ENCODE assay signal across 8 mouse cellular contexts in genomic region chr3:146184992-146185657, GRCm38 (mm10). TPM values are rescaled to one million over a fixed set of nuclear protein-coding genes. Genes with fewer than 3 reads are reported as not detected.
DNase-seq lines count a peak whose midpoint lies in the region; ATAC-seq and TF ChIP-seq lines count a peak whose summit lies in the region.

No protein-coding gene starts in this region.

- DNase-seq in adrenal gland, postnatal 14 days: peak; percentile 81
- peak; percentile 87 for DNase-seq in embryonic facial prominence, embryonic 14.5 days (ENCODE audit: low spot score)
- peak; percentile 57 for DNase-seq in liver, adult 2 months (ENCODE audit: extremely low read depth, low read depth, low spot score)
- peak; percentile 71 for DNase-seq in neural tube, embryonic 10.5 days (ENCODE audit: extremely low spot score, low spot score)
- peak; percentile 65 for DNase-seq in stomach, postnatal 0 days (ENCODE audit: low spot score)

- no peak overlapping the region for H3K4me3 ChIP-seq in embryonic facial prominence, embryonic 14.5 days (ENCODE audit: low read depth, low read length)
- H3K4me3 ChIP-seq in heart, embryonic 14.5 days (ENCODE audit: control insufficient read depth in 1 of 2, insufficient read depth in 1 of 2, low read depth in 1 of 2, low read length in 2 of 2): no peak overlapping the region
- no peak overlapping the region for H3K4me3 ChIP-seq in kidney, embryonic 15.5 days (replicated peaks)
- no peak overlapping the region for H3K4me3 ChIP-seq in liver, adult 2 months (ENCODE audit: insufficient read depth, low read depth, low read length)
- no peak overlapping the region for H3K4me3 ChIP-seq in stomach, postnatal 0 days (ENCODE audit: low read depth, low read length)

- no peak overlapping the region for H3K9ac ChIP-seq in embryonic facial prominence, embryonic 14.5 days (ENCODE audit: low read depth, low read length)
- no peak overlapping the region for H3K9ac ChIP-seq in heart, embryonic 14.5 days (ENCODE audit: low read length)
- H3K9ac ChIP-seq in kidney, embryonic 15.5 days: no peak overlapping the region
- no peak overlapping the region for H3K9ac ChIP-seq in liver, adult 2 months (ENCODE audit: low read depth, low read length)
- no peak overlapping the region for H3K9ac ChIP-seq in stomach, postnatal 0 days (ENCODE audit: low read length)

- no peaks in the 10 kb centered on the region for H3K79me2 ChIP-seq in liver, adult 2 months (ENCODE audit: control insufficient read depth, insufficient read depth, low read length)

- no peaks in the 10 kb centered on the region for H3K27me3 ChIP-seq in embryonic facial prominence, embryonic 14.5 days (replicated peaks; ENCODE audit: control insufficient read depth, insufficient read depth, low read length)
- H3K27me3 ChIP-seq in heart, embryonic 14.5 days (ENCODE audit: control insufficient read depth, insufficient read depth, low read length): no peaks in the 10 kb centered on the region
- no peaks in the 10 kb centered on the region for H3K27me3 ChIP-seq in kidney, embryonic 15.5 days
- no peaks in the 10 kb centered on the region for H3K27me3 ChIP-seq in liver, adult 2 months (ENCODE audit: control insufficient read depth, insufficient read depth, low read length)
- H3K27me3 ChIP-seq in stomach, postnatal 0 days (ENCODE audit: control insufficient read depth, insufficient read depth, low read length): no peaks in the 10 kb centered on the region

- TF ChIP-seq EP300 in stomach, postnatal 0 days (optimal IDR thresholded peaks at IDR 0.05): no peak

- peak; percentile 62 for ATAC-seq in CD4-positive, CD25-positive, alpha-beta regulatory T cell, adult 4 months
- peak; percentile 64 for ATAC-seq in embryonic facial prominence, embryonic 14.5 days (ENCODE audit: low read depth)
- peak; percentile 55; the same call in 1 of the 2 replicates for ATAC-seq in heart, embryonic 14.5 days (ENCODE audit: insufficient number of reproducible peaks, insufficient read depth, low FRiP score, low read depth)
- 0 out of 2 replicates have a peak, but pooled peaks have one; percentile 40 for ATAC-seq in kidney, embryonic 15.5 days (replicated peaks; ENCODE audit: low FRiP score)
- peak; percentile 51 for ATAC-seq in stomach, postnatal 0 days (ENCODE audit: low FRiP score, low TSS enrichment)

- TF ChIP-seq POLR2A in liver, adult 2 months (IDR thresholded peaks at IDR 0.05; ENCODE audit: extremely low read depth, insufficient read depth, low read length): no peak

- no peak overlapping the region for H3K27ac ChIP-seq in embryonic facial prominence, embryonic 14.5 days (replicated peaks; ENCODE audit: low read depth, low read length)
- no peak overlapping the region for H3K27ac ChIP-seq in heart, embryonic 14.5 days (replicated peaks in 1 of 2; ENCODE audit: control insufficient read depth in 1 of 2, insufficient read depth in 1 of 2, low read depth in 2 of 2, low read length in 2 of 2)
- no peak overlapping the region for H3K27ac ChIP-seq in kidney, embryonic 15.5 days
- H3K27ac ChIP-seq in liver, adult 2 months (replicated peaks; ENCODE audit: insufficient read depth, low read depth, low read length): no peak overlapping the region
- no peak overlapping the region for H3K27ac ChIP-seq in stomach, postnatal 0 days (replicated peaks)

- no peaks in the 10 kb centered on the region for H3K36me3 ChIP-seq in embryonic facial prominence, embryonic 14.5 days (ENCODE audit: control insufficient read depth, insufficient read depth, low read length)
- no peaks in the 10 kb centered on the region for H3K36me3 ChIP-seq in heart, embryonic 14.5 days (ENCODE audit: control insufficient read depth, insufficient read depth, low read length)
- no peaks in the 10 kb centered on the region for H3K36me3 ChIP-seq in kidney, embryonic 15.5 days
- no peaks in the 10 kb centered on the region for H3K36me3 ChIP-seq in liver, adult 2 months (ENCODE audit: control insufficient read depth, insufficient read depth, low read length)
- H3K36me3 ChIP-seq in stomach, postnatal 0 days (ENCODE audit: control insufficient read depth, insufficient read depth, low read length): no peaks in the 10 kb centered on the region

- no peak overlapping the region for H3K4me2 ChIP-seq in embryonic facial prominence, embryonic 14.5 days (ENCODE audit: low read depth, low read length)
- no peak overlapping the region; the same call in 1 of the 2 replicates for H3K4me2 ChIP-seq in heart, embryonic 14.5 days (ENCODE audit: low read length)
- H3K4me2 ChIP-seq in kidney, embryonic 15.5 days: no peak overlapping the region
- no peak overlapping the region for H3K4me2 ChIP-seq in stomach, postnatal 0 days (replicated peaks; ENCODE audit: low read depth)

- peak; percentile 76 for TF ChIP-seq CTCF in liver, adult 2 months (IDR thresholded peaks at IDR 0.05; ENCODE audit: low read depth, low read length)
- peak; percentile 98 for TF ChIP-seq CTCF in stomach, postnatal 0 days (IDR thresholded peaks at IDR 0.05; ENCODE audit: low read depth)

- H3K9me3 ChIP-seq in embryonic facial prominence, embryonic 14.5 days (ENCODE audit: control insufficient read depth, low read length): no peaks in the 10 kb centered on the region; the same call in 1 of the 2 replicates
- peaks cover 9% of the 10 kb centered on the region; the same call in 1 of the 2 replicates for H3K9me3 ChIP-seq in heart, embryonic 14.5 days (ENCODE audit: control insufficient read depth, low read length)
- H3K9me3 ChIP-seq in kidney, embryonic 15.5 days (replicated peaks): no peaks in the 10 kb centered on the region
- no peaks in the 10 kb centered on the region for H3K9me3 ChIP-seq in stomach, postnatal 0 days (ENCODE audit: control insufficient read depth, low read length)

- 22% methylated on average over 13 of the region's 13 CpGs for WGBS in embryonic facial prominence, embryonic 14.5 days
- 19% methylated on average over 13 of the region's 13 CpGs for WGBS in heart, embryonic 14.5 days
- 27% methylated on average over 13 of the region's 13 CpGs for WGBS in kidney, embryonic 15.5 days
- 38% methylated on average over 13 of the region's 13 CpGs for whole genome bisulfite sequencing in liver, adult 2 months
- WGBS in stomach, postnatal 0 days: 19% methylated on average over 13 of the region's 13 CpGs

- H3K4me1 ChIP-seq in embryonic facial prominence, embryonic 14.5 days (ENCODE audit: control insufficient read depth, insufficient read depth, low read length): no peaks in the 10 kb centered on the region
- peaks cover 4 to 10% of the 10 kb centered on the region in 2 experiments; a peak in 2 of 4 replicates for H3K4me1 ChIP-seq in heart, embryonic 14.5 days (ENCODE audit: control insufficient read depth in 2 of 2, insufficient read depth in 2 of 2, low read length in 2 of 2)
- H3K4me1 ChIP-seq in kidney, embryonic 15.5 days: no peaks in the 10 kb centered on the region
- no peaks in the 10 kb centered on the region for H3K4me1 ChIP-seq in liver, adult 2 months (ENCODE audit: control insufficient read depth, insufficient read depth, low read length)
- H3K4me1 ChIP-seq in stomach, postnatal 0 days (replicated peaks; ENCODE audit: control insufficient read depth, insufficient read depth): no peaks in the 10 kb centered on the region

RNA-seq across cellular contexts. Expression of gene Mcoln2, which starts 35.5 kb away (rescaled TPM):
- 1 to 10 TPM; 1.7 to 2.2 TPM for polyA plus RNA-seq in CD4-positive, CD25-positive, alpha-beta regulatory T cell, adult 4 months (2017; shearing (Covaris generic))
- 0.15 and 3.7 TPM in 2 replicates for total RNA-seq in adrenal gland, postnatal 14 days (2021)
- 0.97 and 1.6 TPM in 2 replicates for polyA plus RNA-seq in embryonic facial prominence, embryonic 14.5 days (2014; fragmentation: Nextera tagmentation; extraction: Ambion mirVana)
- polyA plus RNA-seq in heart, embryonic 14.5 days (2014; fragmentation: Nextera tagmentation; extraction: Ambion mirVana): 0.23 and 0.47 TPM in 2 replicates
- polyA plus RNA-seq in kidney, embryonic 15.5 days (2015; fragmentation: Nextera tagmentation; extraction: Ambion mirVana): 0.78 and 0.91 TPM in 2 replicates
- total RNA-seq in liver, adult 2 months (2014; rRNA removed): 0.34 and 0.55 TPM in 2 replicates
- polyA plus RNA-seq in liver, adult 2 months (2012; rRNA removed): 0.04 and 0.15 TPM in 2 replicates
- 1.9 TPM in 2 replicates for polyA plus RNA-seq in stomach, postnatal 0 days (2015; fragmentation: Nextera tagmentation; extraction: Ambion mirVana)

RNA-seq across cellular contexts. Expression of gene Lpar3, which starts 35.6 kb away (rescaled TPM):
- not detected for polyA plus RNA-seq in CD4-positive, CD25-positive, alpha-beta regulatory T cell, adult 4 months (2017; shearing (Covaris generic))
- 0.30 and 0.41 TPM in 2 replicates for total RNA-seq in adrenal gland, postnatal 14 days (2021)
- polyA plus RNA-seq in embryonic facial prominence, embryonic 14.5 days (2014; fragmentation: Nextera tagmentation; extraction: Ambion mirVana): 2.5 and 5.0 TPM in 2 replicates
- polyA plus RNA-seq in heart, embryonic 14.5 days (2014; fragmentation: Nextera tagmentation; extraction: Ambion mirVana): 46.3 and 51.9 TPM in 2 replicates
- polyA plus RNA-seq in kidney, embryonic 15.5 days (2015; fragmentation: Nextera tagmentation; extraction: Ambion mirVana): 1.1 and 1.4 TPM in 2 replicates
- total RNA-seq in liver, adult 2 months (2014; rRNA removed): 0.09 TPM in 1 of 2 replicates, not detected in the other
- polyA plus RNA-seq in liver, adult 2 months (2012; rRNA removed): 0.05 TPM in 1 of 2 replicates, not detected in the other
- 0.38 and 0.53 TPM in 2 replicates for polyA plus RNA-seq in stomach, postnatal 0 days (2015; fragmentation: Nextera tagmentation; extraction: Ambion mirVana)
